Mouse (Mus musculus) olfactory bulb, adult 2 months (tissue): ENCODE results near the gene Gm43517.

ENCODE experiments used
- CTCF ChIP-seq: fragments of 200-500 bp; IDR thresholded peaks from 2 replicates; pipeline ENCODE4 v1.5.1; 2012; ENCODE audit warnings: low read depth, mild to moderate bottlenecking, low read length, moderate library complexity; ENCODE audit not compliant: insufficient read depth
- POLR2A ChIP-seq: fragments of 200-500 bp; IDR thresholded peaks from 2 replicates; pipeline ENCODE4 v1.6.1; 2012; ENCODE audit warnings: mild to moderate bottlenecking, low read depth, low read length, moderate library complexity; ENCODE audit not compliant: insufficient read depth

- no peak for TF ChIP-seq CTCF
- no peak for TF ChIP-seq POLR2A
These were observed 11.0 kb downstream of the Gm43517 start for GRCm38 (mm10) chr12:49395969-49396368.
